Mouse (Mus musculus): ENCODE measurements around the gene Ttll9. TPM values are rescaled to one million over a fixed set of nuclear protein-coding genes. Genes with fewer than 3 reads are reported as not detected.

Ttll9 gene
- total RNA-seq, 2 experiments from 2014 or later, result 1.7 to 2.4 TPM

GRCm38 (mm10) chr2:153009192-153009973, 47.1 kb downstream of the Ttll9 start:
- no peak for ATAC-seq (replicated peaks; ENCODE audit: poor library complexity, severe bottlenecking)

GRCm38 (mm10) chr2:153013724-153014515, 51.6 kb downstream of the Ttll9 start:
- ATAC-seq (replicated peaks; ENCODE audit: poor library complexity, severe bottlenecking), result no peak

GRCm38 (mm10) chr2:153014758-153015593, 52.7 kb downstream of the Ttll9 start, which contains the start of gene Pdrg1:
Gene Pdrg1 (minus strand): TSS chr2:153015427.
- ATAC-seq (replicated peaks; ENCODE audit: poor library complexity, severe bottlenecking), result peak; percentile 93

GRCm38 (mm10) chr2:153015804-153016203, 53.5 kb downstream of the Ttll9 start:
- ATAC-seq (replicated peaks; ENCODE audit: poor library complexity, severe bottlenecking), result no peak

- ATAC-seq (replicated peaks; ENCODE audit: poor library complexity, severe bottlenecking), result no peak
These were observed 54.5 kb downstream of the Ttll9 start for GRCm38 (mm10) chr2:153016786-153017185.

GRCm38 (mm10) chr2:153019355-153019754, 57.1 kb downstream of the Ttll9 start:
- no peak for ATAC-seq (replicated peaks; ENCODE audit: poor library complexity, severe bottlenecking)

GRCm38 (mm10) chr2:153021163-153021562, 58.9 kb downstream of the Ttll9 start:
- peak; percentile 87 for ATAC-seq (replicated peaks; ENCODE audit: poor library complexity, severe bottlenecking)

- ATAC-seq (replicated peaks; ENCODE audit: poor library complexity, severe bottlenecking), result no peak
These were observed 60.6 kb downstream of the Ttll9 start for GRCm38 (mm10) chr2:153022855-153023254.

GRCm38 (mm10) chr2:153026052-153026451, 63.8 kb downstream of the Ttll9 start:
- ATAC-seq (replicated peaks; ENCODE audit: poor library complexity, severe bottlenecking), result peak; percentile 61

GRCm38 (mm10) chr2:153027501-153027900, 65.2 kb downstream of the Ttll9 start:
- ATAC-seq (replicated peaks; ENCODE audit: poor library complexity, severe bottlenecking), result no peak

GRCm38 (mm10) chr2:153030422-153030821, 68.1 kb downstream of the Ttll9 start:
- ATAC-seq (replicated peaks; ENCODE audit: poor library complexity, severe bottlenecking), result no peak

GRCm38 (mm10) chr2:153031126-153032082, 69.1 kb downstream of the Ttll9 start, which contains the start of gene Xkr7:
Gene Xkr7 (plus strand): TSS chr2:153031852.
- ATAC-seq (replicated peaks; ENCODE audit: poor library complexity, severe bottlenecking), result 0 out of 2 replicates have a peak, but pooled peaks have one; percentile 4

GRCm38 (mm10) chr2:153032083-153032842, 70.0 kb downstream of the Ttll9 start:
- ATAC-seq (replicated peaks; ENCODE audit: poor library complexity, severe bottlenecking), result peak; percentile 98

GRCm38 (mm10) chr2:153032973-153033372, 70.7 kb downstream of the Ttll9 start:
- no peak for ATAC-seq (replicated peaks; ENCODE audit: poor library complexity, severe bottlenecking)

GRCm38 (mm10) chr2:153033545-153034230, 71.4 kb downstream of the Ttll9 start:
- no peak for ATAC-seq (replicated peaks; ENCODE audit: poor library complexity, severe bottlenecking)

GRCm38 (mm10) chr2:153036690-153037089, 74.4 kb downstream of the Ttll9 start:
- ATAC-seq (replicated peaks; ENCODE audit: poor library complexity, severe bottlenecking), result no peak

GRCm38 (mm10) chr2:153043886-153044285, 81.6 kb downstream of the Ttll9 start:
- ATAC-seq (replicated peaks; ENCODE audit: poor library complexity, severe bottlenecking), result no peak

GRCm38 (mm10) chr2:153045884-153046299, 83.6 kb downstream of the Ttll9 start:
- ATAC-seq (replicated peaks; ENCODE audit: poor library complexity, severe bottlenecking), result 0 out of 2 replicates have a peak, but pooled peaks have one; percentile 23

All from granulocyte monocyte progenitor cell, adult 5-6 weeks (primary cell).